Mouse (Mus musculus) limb, embryonic 12.5 days (tissue): Measurements from ENCODE around the gene Mup15. TPM values are rescaled to one million over a fixed set of nuclear protein-coding genes. Genes with fewer than 3 reads are reported as not detected.
"Not testable (repeated sequence)": the region's sequence is repeated elsewhere in the genome, so short reads cannot be mapped to it uniquely, and the experiment has no call there.

Experiments
- ATAC-seq: fragments of 200-750 bp; cut with Nextera tagmentation; 2 replicates; pipeline ENCODE4 v1.8.0; 2017; ENCODE audit warnings: low read depth, moderate TSS enrichment; ENCODE audit not compliant: insufficient number of reproducible peaks, insufficient read depth, low FRiP score, low TSS enrichment
- H3K27ac ChIP-seq: fragments of 300-500 bp; sonication (generic); 2 replicates; pipeline ENCODE4 v1.5.1; 2016; ENCODE audit warnings: mild to moderate bottlenecking, moderate library complexity
- H3K27me3 ChIP-seq: fragments of 300-500 bp; sonication (generic); 2 replicates; pipeline ENCODE4 v1.6.1; 2016; ENCODE audit warnings: mild to moderate bottlenecking, moderate library complexity
- H3K36me3 ChIP-seq: fragments of 300-500 bp; sonication (generic); 2 replicates; pipeline ENCODE4 v1.6.1; 2016; ENCODE audit warnings: mild to moderate bottlenecking, moderate library complexity
- H3K4me1 ChIP-seq: fragments of 300-500 bp; sonication (generic); replicated peaks from 2 replicates; pipeline ENCODE4 v1.6.1; 2016
- H3K4me2 ChIP-seq: fragments of 300-500 bp; sonication (generic); 2 replicates; pipeline ENCODE4 v1.6.1; 2016; ENCODE audit warnings: mild to moderate bottlenecking, moderate library complexity
- H3K4me3 ChIP-seq: fragments of 300-500 bp; sonication (generic); replicated peaks from 2 replicates; pipeline ENCODE4 v1.5.1; 2016; ENCODE audit warnings: mild to moderate bottlenecking
- H3K9ac ChIP-seq: fragments of 300-500 bp; sonication (generic); replicated peaks from 2 replicates; pipeline ENCODE4 v1.6.1; 2016; ENCODE audit warnings: mild to moderate bottlenecking, moderate library complexity
- H3K9me3 ChIP-seq: fragments of 300-500 bp; sonication (generic); 2 replicates; pipeline ENCODE4 v1.6.1; 2016; ENCODE audit warnings: mild to moderate bottlenecking, moderate library complexity
- WGBS: fragments of 180-500 bp; shearing (Covaris S2); methylation state at CpG from one replicate; pipeline ENCODE4 v1.1.7; 2016; 5-methylcytosine and 5-hydroxymethylcytosine counted together
- polyA plus RNA-seq: library from polyadenylated mRNA; unstranded; fragments of >200 nt; fragmentation: Nextera tagmentation; extraction: Ambion mirVana; gene quantifications from 2 replicates; pipeline ENCODE4 v1.2.1, GENCODE M21; 2016

Gene Mup15
- polyA plus RNA-seq = not detected in 2 replicates

- H3K27me3 ChIP-seq, H3K9me3 ChIP-seq, H3K27ac ChIP-seq, H3K4me2 ChIP-seq, H3K9ac ChIP-seq, H3K4me3 ChIP-seq, H3K36me3 ChIP-seq, H3K4me1 ChIP-seq, ATAC-seq: not testable (repeated sequence)
- no CpG with 5 or more reads among the region's 4 CpGs for WGBS
These were observed at the start of gene Mup15 for GRCm38 (mm10) chr4:61439643-61440042. Gene Mup15, minus strand, starts transcription at chr4:61439743.

Other genes starting within 250 kb of the Mup15 start
- gene Mup13, start 211.5 kb downstream of the Mup15 start, polyA plus RNA-seq = not detected in 2 replicates
- gene Mup14, start 135.7 kb downstream of the Mup15 start, polyA plus RNA-seq = not detected in 2 replicates
- not detected in 2 replicates for gene Mup16, start 79.8 kb upstream of the Mup15 start, polyA plus RNA-seq
- not detected in 2 replicates for gene Mup17, start 156.1 kb upstream of the Mup15 start, polyA plus RNA-seq
- gene Mup18, start 234.4 kb upstream of the Mup15 start, polyA plus RNA-seq = not detected in 2 replicates